Mouse (Mus musculus): ENCODE results near the gene Echs1.

GRCm38 (mm10) chr7:140077698-140078097 is 38.6 kb downstream of the Echs1 start:
- TF ChIP-seq CTCF (IDR thresholded peaks at IDR 0.05; ENCODE audit: borderline replicate concordance, insufficient read depth, low read depth, low read length) (no peak), POLR2A (IDR thresholded peaks at IDR 0.05; ENCODE audit: borderline replicate concordance, insufficient read depth, low read length) (no peak)

Measured in cerebellum, adult 2 months (tissue).